Mouse (Mus musculus): ENCODE results near the gene Cog4.
"Not testable (repeated sequence)": the region's sequence is repeated elsewhere in the genome, so short reads cannot be mapped to it uniquely, and the experiment has no call there.

Cog4 gene

GRCm38 (mm10) chr8:110892040-110892439 is 45.6 kb downstream of the Cog4 start:
- DNase-seq (ENCODE audit: low spot score) = no peak

GRCm38 (mm10) chr8:110892913-110893312 is 46.5 kb downstream of the Cog4 start:
- no peak for DNase-seq (ENCODE audit: low spot score)

GRCm38 (mm10) chr8:110894851-110895250 is 48.5 kb downstream of the Cog4 start:
- DNase-seq (ENCODE audit: low spot score) = peak; percentile 61

- no peak for DNase-seq (ENCODE audit: low spot score)
Measured at GRCm38 (mm10) chr8:110895254-110895653, 48.9 kb downstream of the Cog4 start.

GRCm38 (mm10) chr8:110895812-110896211 is 49.4 kb downstream of the Cog4 start:
- no peak for DNase-seq (ENCODE audit: low spot score)

GRCm38 (mm10) chr8:110897495-110897894 is 51.1 kb downstream of the Cog4 start:
- no peak for DNase-seq (ENCODE audit: low spot score)

- DNase-seq (ENCODE audit: low spot score) = no peak
Measured at GRCm38 (mm10) chr8:110901056-110901455, 54.7 kb downstream of the Cog4 start.

- peak; percentile 85 for DNase-seq (ENCODE audit: low spot score)
Measured at GRCm38 (mm10) chr8:110901839-110902578, 55.6 kb downstream of the Cog4 start, which contains the start of gene Fuk. TSS of gene Fuk (minus strand) at chr8:110902488.

GRCm38 (mm10) chr8:110902579-110902965 is 56.2 kb downstream of the Cog4 start:
- DNase-seq (ENCODE audit: low spot score) = no peak

GRCm38 (mm10) chr8:110905404-110905803 is 59.0 kb downstream of the Cog4 start:
- DNase-seq (ENCODE audit: low spot score) = no peak

GRCm38 (mm10) chr8:110906682-110907081 is 60.3 kb downstream of the Cog4 start:
- no peak for DNase-seq (ENCODE audit: low spot score)

- not testable (repeated sequence) for DNase-seq (ENCODE audit: low spot score)
Measured at GRCm38 (mm10) chr8:110909850-110910249, 63.5 kb downstream of the Cog4 start.

- DNase-seq (ENCODE audit: low spot score) = no peak
Measured at GRCm38 (mm10) chr8:110911576-110912570, 65.5 kb downstream of the Cog4 start.

- DNase-seq (ENCODE audit: low spot score) = no peak
Measured at GRCm38 (mm10) chr8:110917415-110917814, 71.0 kb downstream of the Cog4 start.

- no peak for DNase-seq (ENCODE audit: low spot score)
Measured at GRCm38 (mm10) chr8:110918027-110918426, 71.6 kb downstream of the Cog4 start.

- DNase-seq (ENCODE audit: low spot score) = no peak
Measured at GRCm38 (mm10) chr8:110918460-110918859, 72.1 kb downstream of the Cog4 start.

GRCm38 (mm10) chr8:110919341-110920031 is 73.1 kb downstream of the Cog4 start, which contains the start of gene St3gal2:
TSS of gene St3gal2 (plus strand) at chr8:110919922.
- peak; percentile 81 for DNase-seq (ENCODE audit: low spot score)

GRCm38 (mm10) chr8:110920032-110920772 is 73.8 kb downstream of the Cog4 start:
- DNase-seq (ENCODE audit: low spot score) = peak; percentile 81

GRCm38 (mm10) chr8:110920773-110921277 is 74.4 kb downstream of the Cog4 start:
- DNase-seq (ENCODE audit: low spot score) = no peak

GRCm38 (mm10) chr8:110921492-110922230 is 75.3 kb downstream of the Cog4 start:
- peak; percentile 64 for DNase-seq (ENCODE audit: low spot score)

Data from testis, postnatal 10 days (tissue).